Mouse (Mus musculus) bone marrow macrophage, adult 2 months (primary cell): ENCODE data around the gene B4galnt1.

Experiments
- CTCF ChIP-seq: IDR thresholded peaks from 2 replicates; pipeline ENCODE4 v1.5.1; 2012; ENCODE audit warnings: low read depth, mild to moderate bottlenecking, low read length, moderate library complexity
- POLR2A ChIP-seq: IDR thresholded peaks from 2 replicates; pipeline ENCODE4 v1.6.1; 2012; ENCODE audit warnings: mild to moderate bottlenecking, low read depth, low read length, borderline replicate concordance

DNA sequence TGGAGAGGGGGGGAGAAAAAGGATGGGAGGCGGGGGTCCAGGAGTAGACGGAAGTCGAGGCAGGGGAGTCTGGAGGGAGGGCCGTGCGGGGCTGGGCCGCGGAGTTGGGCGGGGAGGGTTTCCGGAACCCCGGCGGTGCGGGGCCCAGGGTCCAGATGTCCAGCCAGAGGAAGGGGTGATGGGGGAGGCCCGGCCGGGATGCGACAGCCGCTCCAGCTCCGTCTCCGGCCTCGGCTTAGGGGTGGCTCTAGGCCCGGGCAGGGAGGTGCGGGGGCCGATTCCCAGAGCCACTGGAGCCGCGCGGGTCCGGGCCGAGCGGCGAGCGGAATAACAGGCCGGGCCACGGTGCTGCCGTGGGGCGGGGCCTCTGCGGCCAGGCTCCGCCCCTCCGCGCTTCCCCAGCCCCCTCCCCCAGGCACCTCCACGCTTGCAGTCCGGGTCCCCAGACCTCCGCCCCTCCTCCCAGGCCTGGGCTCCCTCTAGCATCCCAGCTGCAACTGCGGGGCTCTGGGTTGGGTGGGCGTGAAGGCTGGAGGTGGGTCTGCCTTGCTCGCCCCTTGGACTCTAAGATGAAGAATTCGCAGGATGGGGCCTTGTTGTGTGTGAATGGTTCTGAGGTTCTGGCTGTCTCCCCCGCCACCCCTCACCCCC, 23.6 kb downstream of the B4galnt1 start:
- no peak for TF ChIP-seq CTCF
- no peak for TF ChIP-seq POLR2A
